Mouse (Mus musculus): ENCODE data around the gene Ifngr1. TPM values are rescaled to one million over a fixed set of nuclear protein-coding genes. Genes with fewer than 3 reads are reported as not detected.

The Ifngr1 gene
- polyA plus RNA-seq, 1 experiment from 2014 or later = 115 TPM

DNA sequence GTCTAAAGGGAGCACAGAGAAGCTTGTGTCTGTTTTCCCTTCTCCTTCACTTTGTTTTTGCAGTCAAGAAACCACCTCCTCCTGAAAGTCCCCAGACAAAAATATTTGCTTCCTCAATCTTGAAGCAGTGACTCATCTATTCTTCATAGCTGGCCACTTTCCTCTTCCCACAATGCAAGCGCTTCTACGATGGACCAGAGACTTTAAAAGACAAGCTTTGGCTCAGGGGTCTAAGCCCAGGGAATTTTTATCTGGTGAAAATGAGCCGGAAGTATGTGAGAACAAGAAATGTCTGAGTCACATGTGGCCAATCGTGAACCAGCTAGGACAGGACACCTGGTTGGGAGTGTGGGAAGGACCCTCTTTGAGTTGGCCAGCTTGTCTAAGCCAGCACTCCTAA lies 21.5 kb upstream of the Ifngr1 start:
- CTCF ChIA-PET = interaction anchor here (0.8 to 2.1 kb wide), 3 partner anchors 10 to 13 kb away, joined by 3 to 7 read pairs (median 4); no protein-coding TSS in a partner anchor

GRCm38 (mm10) chr10:19570716-19571115 lies 21.0 kb upstream of the Ifngr1 start:
- CTCF ChIA-PET = interaction anchor here (0.8 to 2.1 kb wide), 3 partner anchors 10 to 13 kb away, joined by 3 to 7 read pairs (median 4); no protein-coding TSS in a partner anchor
- H3K27me3 ChIP-seq = no peaks in the 10 kb centered on the region
- no peak for ATAC-seq
- in situ Hi-C loops (cut with MboI; ENCODE audit: low pct_unique_long_range_greater_than_20kb) = no loop called here
- no peak for TF ChIP-seq CTCF (IDR thresholded peaks at IDR 0.05)
- POLR2A ChIA-PET = no interaction called here
- no peak for DNase-seq (ENCODE audit: low read depth, low spot score)

More for the DNA sequence above, 21.5 kb upstream of the Ifngr1 start:
- POLR2A ChIA-PET = no interaction called here
- in situ Hi-C loops (cut with MboI; ENCODE audit: low pct_unique_long_range_greater_than_20kb) = no loop called here
- H3K27me3 ChIP-seq = no peaks in the 10 kb centered on the region
- ATAC-seq = peak; percentile 39
- no peak for TF ChIP-seq CTCF (IDR thresholded peaks at IDR 0.05)
- DNase-seq (ENCODE audit: low read depth, low spot score) = no peak

DNA sequence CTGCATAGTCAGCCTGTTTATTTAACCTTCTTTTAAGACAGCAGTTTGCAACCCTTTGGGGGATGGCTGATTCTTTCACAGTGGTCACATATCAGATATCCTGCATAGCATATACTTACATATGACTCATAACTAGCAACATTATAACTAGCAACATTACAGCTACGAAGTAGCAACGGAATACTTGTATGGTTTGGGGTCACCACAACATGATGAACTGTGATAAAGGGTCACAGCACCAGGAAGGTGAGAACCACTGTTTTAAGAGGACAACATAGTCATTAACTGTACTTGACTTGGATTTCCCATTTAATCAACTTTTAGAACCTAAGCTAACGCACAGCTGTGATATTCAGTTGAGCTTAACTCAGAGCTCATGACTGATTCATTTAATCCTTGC lies 14.2 kb upstream of the Ifngr1 start:
- in situ Hi-C loops (cut with MboI; ENCODE audit: low pct_unique_long_range_greater_than_20kb) = no loop called here
- CTCF ChIA-PET = interaction anchor here (1.4 kb wide), 1 partner anchor 8 kb away, joined by 4 read pairs; no protein-coding TSS in a partner anchor
- TF ChIP-seq CTCF (IDR thresholded peaks at IDR 0.05) = no peak
- H3K27me3 ChIP-seq = no peaks in the 10 kb centered on the region
- ATAC-seq = no peak
- no peak for DNase-seq (ENCODE audit: low read depth, low spot score)
- POLR2A ChIA-PET = no interaction called here

GRCm38 (mm10) chr10:19578001-19578400 lies 13.7 kb upstream of the Ifngr1 start:
- in situ Hi-C loops (cut with MboI; ENCODE audit: low pct_unique_long_range_greater_than_20kb) = no loop called here
- POLR2A ChIA-PET = no interaction called here
- ATAC-seq (no peak), DNase-seq (ENCODE audit: low read depth, low spot score) (no peak)
- TF ChIP-seq CTCF (IDR thresholded peaks at IDR 0.05) = no peak
- CTCF ChIA-PET = interaction anchor here (1.4 kb wide), 2 partner anchors 9 to 15 kb away, joined by 3 to 4 read pairs; no protein-coding TSS in a partner anchor
- H3K27me3 ChIP-seq = no peaks in the 10 kb centered on the region

- in situ Hi-C loops (cut with MboI; ENCODE audit: low pct_unique_long_range_greater_than_20kb) = no loop called here
- DNase-seq (ENCODE audit: low read depth, low spot score) (no peak), ATAC-seq (no peak)
- no peaks in the 10 kb centered on the region for H3K27me3 ChIP-seq
- CTCF ChIA-PET = interaction anchor here (0.9 to 1.4 kb wide), 3 partner anchors 9 to 16 kb away, joined by 3 to 4 read pairs (median 3); no protein-coding TSS in a partner anchor
- TF ChIP-seq CTCF (IDR thresholded peaks at IDR 0.05) = no peak
- POLR2A ChIA-PET = no interaction called here
These were observed 13.3 kb upstream of the Ifngr1 start for GRCm38 (mm10) chr10:19578409-19578986.

- in situ Hi-C loops (cut with MboI; ENCODE audit: low pct_unique_long_range_greater_than_20kb) = no loop called here
- no peak for DNase-seq (ENCODE audit: low read depth, low spot score)
- ATAC-seq = no peak
- ChIA-PET POLR2A (no interaction called here), CTCF (interaction anchor here (0.9 to 1.3 kb wide), 3 partner anchors 10 to 51 kb away, joined by 3 read pairs; partner anchors contain the start of gene Ifngr1)
- H3K27me3 ChIP-seq = no peaks in the 10 kb centered on the region
- TF ChIP-seq CTCF (IDR thresholded peaks at IDR 0.05) = no peak
These were observed 11.1 kb upstream of the Ifngr1 start for GRCm38 (mm10) chr10:19580660-19581059.

- no peak for ATAC-seq
- no peak for DNase-seq (ENCODE audit: low read depth, low spot score)
- TF ChIP-seq CTCF (IDR thresholded peaks at IDR 0.05) = no peak
- H3K27me3 ChIP-seq = no peaks in the 10 kb centered on the region
- POLR2A ChIA-PET = no interaction called here
- in situ Hi-C loops (cut with MboI; ENCODE audit: low pct_unique_long_range_greater_than_20kb) = no loop called here
- CTCF ChIA-PET = interaction anchor here (1.6 kb wide), 1 partner anchor 12 kb away, joined by 7 read pairs; no protein-coding TSS in a partner anchor
These were observed 9.7 kb upstream of the Ifngr1 start for GRCm38 (mm10) chr10:19581844-19582582.

DNA sequence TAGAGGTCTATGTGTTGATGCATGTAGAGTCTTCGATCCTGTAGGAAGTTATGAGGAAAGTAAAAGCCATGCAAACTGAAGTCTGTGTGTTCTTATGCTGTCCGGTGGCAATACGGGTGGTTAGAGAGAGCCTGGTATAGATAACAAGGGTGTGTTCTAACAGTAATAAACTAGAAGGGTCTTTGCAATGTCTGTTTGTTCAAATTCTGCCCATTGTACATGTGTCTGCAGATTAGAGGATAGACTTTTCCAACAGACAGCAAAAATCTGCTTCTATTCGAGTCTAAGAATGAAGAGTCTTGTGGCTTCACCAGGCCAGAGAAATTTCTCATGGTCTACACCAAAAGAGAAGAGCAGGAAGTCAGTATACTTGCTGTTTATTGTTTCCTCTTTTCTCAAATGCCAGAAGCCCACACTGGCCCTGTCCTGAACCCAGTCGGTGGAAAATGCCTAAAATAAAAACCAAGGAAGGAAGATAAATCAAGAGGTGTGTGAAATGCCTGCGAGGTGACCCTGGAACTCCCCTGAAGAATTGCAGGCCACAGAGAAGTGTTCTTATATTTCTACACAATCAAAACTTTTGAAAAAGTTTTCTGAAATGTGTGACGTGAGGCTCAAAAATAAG lies 8.8 kb upstream of the Ifngr1 start:
- TF ChIP-seq CTCF (IDR thresholded peaks at IDR 0.05) = no peak
- DNase-seq (ENCODE audit: low read depth, low spot score) = no peak
- no peak for ATAC-seq
- in situ Hi-C loops (cut with MboI; ENCODE audit: low pct_unique_long_range_greater_than_20kb) = no loop called here
- H3K27me3 ChIP-seq = no peaks in the 10 kb centered on the region
- POLR2A ChIA-PET = no interaction called here
- CTCF ChIA-PET = interaction anchor here (1.6 kb wide), 1 partner anchor 12 kb away, joined by 7 read pairs; no protein-coding TSS in a partner anchor

DNA sequence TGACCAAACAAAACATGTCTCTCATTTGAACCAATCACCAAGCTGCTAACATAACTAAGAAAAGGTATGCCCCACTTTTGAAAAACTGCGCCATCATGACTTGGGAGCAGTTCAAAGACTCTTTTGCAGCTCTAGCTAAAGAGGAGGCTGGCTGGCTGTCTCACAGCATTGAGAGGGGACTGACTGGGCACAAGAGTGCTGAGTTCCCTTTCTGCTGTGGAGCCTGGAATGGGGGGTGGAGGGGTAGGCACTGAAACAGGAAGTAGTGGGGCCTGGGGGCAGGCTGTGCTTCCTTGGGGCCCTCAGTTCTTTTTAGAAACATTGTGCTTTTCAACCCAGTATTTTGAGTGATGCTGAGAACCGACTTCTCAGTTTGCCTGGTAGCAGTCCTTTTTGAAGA lies 7.7 kb upstream of the Ifngr1 start:
- ChIA-PET POLR2A (no interaction called here), CTCF (no interaction called here)
- no peak for TF ChIP-seq CTCF (IDR thresholded peaks at IDR 0.05)
- ATAC-seq (no peak), DNase-seq (ENCODE audit: low read depth, low spot score) (no peak)
- no peaks in the 10 kb centered on the region for H3K27me3 ChIP-seq
- in situ Hi-C loops (cut with MboI; ENCODE audit: low pct_unique_long_range_greater_than_20kb) = no loop called here

DNA sequence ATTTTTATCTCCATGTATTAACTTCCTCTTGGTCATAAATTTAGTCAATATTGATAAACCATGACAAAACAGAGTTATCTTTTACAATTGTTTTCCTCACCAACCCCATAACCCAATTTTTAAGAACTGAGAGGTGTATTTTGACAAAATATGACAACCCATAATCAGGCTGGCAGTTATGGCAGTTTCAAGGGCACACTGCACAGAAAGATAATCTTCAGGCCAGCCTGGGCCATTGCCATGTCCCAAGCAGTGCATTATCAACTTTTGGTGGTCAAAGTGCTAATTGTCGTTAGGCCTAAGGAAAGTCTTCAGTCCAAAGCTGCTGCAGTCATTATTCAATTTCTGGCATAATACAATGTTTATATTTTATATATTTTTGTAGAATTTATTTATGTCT lies 6.9 kb upstream of the Ifngr1 start:
- H3K27me3 ChIP-seq = no peaks in the 10 kb centered on the region
- ChIA-PET POLR2A (no interaction called here), CTCF (no interaction called here)
- DNase-seq (ENCODE audit: low read depth, low spot score) = no peak
- no peak for ATAC-seq
- in situ Hi-C loops (cut with MboI; ENCODE audit: low pct_unique_long_range_greater_than_20kb) = no loop called here
- no peak for TF ChIP-seq CTCF (IDR thresholded peaks at IDR 0.05)

GRCm38 (mm10) chr10:19585860-19586259 lies 5.9 kb upstream of the Ifngr1 start:
- ChIA-PET POLR2A (interaction anchor here (0.7 kb wide), 1 partner anchor 12 kb away, joined by 4 read pairs; no protein-coding TSS in a partner anchor), CTCF (interaction anchor here (1.7 kb wide), 1 partner anchor 10 kb away, joined by 3 read pairs; no protein-coding TSS in a partner anchor)
- in situ Hi-C loops (cut with MboI; ENCODE audit: low pct_unique_long_range_greater_than_20kb) = no loop called here
- no peaks in the 10 kb centered on the region for H3K27me3 ChIP-seq
- no peak for TF ChIP-seq CTCF (IDR thresholded peaks at IDR 0.05)
- no peak for DNase-seq (ENCODE audit: low read depth, low spot score)
- ATAC-seq = no peak

Data from Patski (cell line).